Mouse (Mus musculus): ENCODE data around the gene Setmar.
A peak's percentile ranks its signal among the peaks of the same experiment; 100 is the strongest.

Gene Setmar

GRCm38 (mm10) chr6:108114971-108115370 is 50.1 kb downstream of the Setmar start:
- DNase-seq (ENCODE audit: low read depth, low spot score), result no peak

- DNase-seq (ENCODE audit: low read depth, low spot score), result peak; percentile 28
Measured at GRCm38 (mm10) chr6:108117881-108118280, 53.0 kb downstream of the Setmar start.

- no peak for DNase-seq (ENCODE audit: low read depth, low spot score)
Measured at GRCm38 (mm10) chr6:108125474-108125873, 60.6 kb downstream of the Setmar start.

- DNase-seq (ENCODE audit: low read depth, low spot score), result peak; percentile 29
Measured at GRCm38 (mm10) chr6:108126631-108127030, 61.8 kb downstream of the Setmar start.

All from brain, adult 2 months (tissue).